8 mouse cellular contexts compared by ENCODE assay signal in the genomic region with DNA sequence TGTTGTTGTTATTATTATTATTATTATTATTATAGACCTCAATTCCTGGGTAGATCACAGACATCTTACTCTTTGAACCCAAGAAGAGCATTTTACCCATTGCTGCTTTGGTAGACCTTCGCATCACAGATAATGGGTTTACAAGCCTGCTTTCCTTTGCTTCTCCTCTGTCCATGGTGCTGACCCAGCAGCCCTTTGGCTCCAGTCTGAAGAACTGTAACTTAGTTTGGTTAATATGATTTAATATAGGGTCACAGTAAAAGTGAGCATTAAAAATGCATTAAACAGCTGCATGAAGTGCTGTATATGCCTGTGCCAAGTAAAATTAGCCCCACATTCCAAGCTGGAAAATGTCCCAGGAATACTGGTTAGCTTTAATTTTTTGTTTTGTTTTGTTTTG. TPM values are rescaled to one million over a fixed set of nuclear protein-coding genes. Genes with fewer than 3 reads are reported as not detected.
A peak's percentile ranks its signal among the peaks of the same experiment; 100 is the strongest.
DNase-seq lines count a peak whose midpoint lies in the region; ATAC-seq lines count a peak whose summit lies in the region.

No protein-coding gene starts in this region.

- no peak overlapping the region for H3K4me2 ChIP-seq in midbrain, embryonic 11.5 days

- 59% methylated on average over 1 of the region's 1 CpGs for WGBS in midbrain, embryonic 11.5 days

- no peak for ATAC-seq in midbrain, embryonic 11.5 days (ENCODE audit: low FRiP score)

- intact Hi-C loops in gastrocnemius, postnatal 14 days (cut with DNase I; ENCODE audit: low total_unique reads) = no loop called here

- H3K4me1 ChIP-seq in midbrain, embryonic 11.5 days (ENCODE audit: control insufficient read depth, insufficient read depth, low read length) = peaks cover 7% of the 10 kb centered on the region; the same call in 1 of the 2 replicates

- peak; percentile 42 for DNase-seq in gastrocnemius, postnatal 14 days
- no peak for DNase-seq in gastrocnemius, adult 18-20 months (ENCODE audit: low spot score)
- peak; percentile 28 to 37 for DNase-seq in B cell, adult 2 months
- DNase-seq in embryo, embryonic 11 days = peak; percentile 70
- peak; percentile 68 for DNase-seq in lung, postnatal 14 days
- DNase-seq in natural killer cell, adult 2 months (ENCODE audit: low spot score in 2 of 2) = no peak
- DNase-seq in midbrain, embryonic 11.5 days (ENCODE audit: low spot score, missing footprints) = no peak
- no peak for DNase-seq in spleen, adult 12 weeks (ENCODE audit: low spot score)

- no peak overlapping the region for H3K4me3 ChIP-seq in midbrain, embryonic 11.5 days (ENCODE audit: low read depth, low read length)

- H3K27ac ChIP-seq in midbrain, embryonic 11.5 days (ENCODE audit: low read depth, low read length) = no peak overlapping the region

- H3K27me3 ChIP-seq in midbrain, embryonic 11.5 days (ENCODE audit: control insufficient read depth, insufficient read depth, low read length) = no peaks in the 10 kb centered on the region

- H3K9ac ChIP-seq in midbrain, embryonic 11.5 days (ENCODE audit: low read length) = no peak overlapping the region

- no peaks in the 10 kb centered on the region; the same call in 1 of the 2 replicates for H3K9me3 ChIP-seq in midbrain, embryonic 11.5 days (ENCODE audit: control insufficient read depth, low read length)

- H3K36me3 ChIP-seq in midbrain, embryonic 11.5 days (ENCODE audit: control insufficient read depth, insufficient read depth, low read length) = no peaks in the 10 kb centered on the region

RNA-seq across cellular contexts. Expression of a gene that starts 3.1 kb away (rescaled TPM):
- under 1 TPM; 0.12 to 0.20 TPM for total RNA-seq in gastrocnemius, postnatal 14 days (2021)
- total RNA-seq in gastrocnemius, adult 18-20 months (2021) = under 1 TPM; 0.02 to 0.07 TPM
- polyA plus RNA-seq in midbrain, embryonic 11.5 days (2014; fragmentation: Nextera tagmentation; extraction: Ambion mirVana) = 6.4 and 8.2 TPM in 2 replicates

RNA-seq across cellular contexts. Expression of a gene that starts 41.3 kb away (rescaled TPM):
- total RNA-seq in gastrocnemius, postnatal 14 days (2021) = not detected
- under 1 TPM in 1 of 2 experiments, not detected in 1; 0.24 TPM for total RNA-seq in gastrocnemius, adult 18-20 months (2021)
- polyA plus RNA-seq in midbrain, embryonic 11.5 days (2014; fragmentation: Nextera tagmentation; extraction: Ambion mirVana) = 0.81 and 0.96 TPM in 2 replicates

Comparison
In these comparisons a context has a peak if more than half of its experiments do, and no peak if none do; other contexts are left out.
1. DNase-seq: peak in gastrocnemius, postnatal 14 days (single experiment), B cell, adult 2 months (2 of 2), embryo, embryonic 11 days (single experiment) and lung, postnatal 14 days (single experiment); none in gastrocnemius, adult 18-20 months (single experiment), natural killer cell, adult 2 months (0 of 2), midbrain, embryonic 11.5 days (single experiment) and spleen, adult 12 weeks (single experiment).